Mouse (Mus musculus) olfactory bulb, adult 2 months (tissue): ENCODE measurements around the gene Slc25a42.

Experiments used
- CTCF ChIP-seq: fragments of 200-500 bp; IDR thresholded peaks from 2 replicates; pipeline ENCODE4 v1.5.1; 2012; ENCODE audit warnings: low read depth, mild to moderate bottlenecking, low read length, moderate library complexity; ENCODE audit not compliant: insufficient read depth
- POLR2A ChIP-seq: fragments of 200-500 bp; IDR thresholded peaks from 2 replicates; pipeline ENCODE4 v1.6.1; 2012; ENCODE audit warnings: mild to moderate bottlenecking, low read depth, low read length, moderate library complexity; ENCODE audit not compliant: insufficient read depth

- TF ChIP-seq POLR2A: no peak
- no peak for TF ChIP-seq CTCF
These were observed 16.3 kb downstream of the Slc25a42 start for GRCm38 (mm10) chr8:70195762-70196161.
